Mouse (Mus musculus): Measurements from ENCODE around the gene Eif4e1b.

The Eif4e1b gene

DNA sequence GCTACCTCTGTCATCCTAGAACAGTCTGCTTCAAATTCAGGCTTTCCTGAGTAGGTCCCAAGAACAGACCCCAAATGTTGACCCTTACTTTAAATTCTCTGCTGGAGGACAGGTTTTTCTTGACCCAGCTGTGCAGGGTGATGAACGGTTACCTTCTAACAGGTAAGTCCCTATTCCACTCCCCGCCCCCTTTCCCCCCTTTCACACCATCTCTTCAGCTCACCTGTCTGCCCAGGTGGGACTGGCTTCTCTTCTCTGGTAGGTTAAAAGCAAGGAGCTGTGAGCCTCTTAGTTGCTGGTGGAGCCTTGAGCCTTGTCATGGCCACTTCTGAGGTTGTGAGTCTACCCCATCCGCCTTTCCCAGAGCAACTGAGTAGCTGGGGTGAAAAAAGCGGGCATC lies at the start of gene Eif4e1b:
Gene Eif4e1b (plus strand): TSS at position 301 of the 400 bp plus-strand sequence.
- no peak for DNase-seq (ENCODE audit: low spot score)

DNA sequence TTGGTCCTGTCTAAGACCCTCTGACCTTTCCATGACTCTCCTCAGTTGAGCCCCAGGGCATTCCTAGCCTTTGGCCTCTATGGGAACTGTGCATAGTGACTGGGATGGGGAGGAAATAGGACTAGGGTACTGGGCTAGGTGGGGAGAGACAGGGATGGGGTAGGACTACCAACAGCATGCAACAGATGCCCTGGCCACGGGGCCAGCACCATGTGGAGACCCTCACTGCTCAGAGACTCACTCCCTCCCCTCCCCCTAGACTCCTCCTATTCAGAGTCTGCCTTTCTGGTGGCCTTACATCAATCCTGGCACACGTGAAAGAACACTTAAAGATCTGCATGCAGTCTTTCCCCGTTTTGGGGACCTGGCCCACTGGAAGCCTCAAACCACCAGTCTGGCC lies 46.9 kb upstream of the Eif4e1b start:
- DNase-seq (ENCODE audit: low spot score): no peak

DNA sequence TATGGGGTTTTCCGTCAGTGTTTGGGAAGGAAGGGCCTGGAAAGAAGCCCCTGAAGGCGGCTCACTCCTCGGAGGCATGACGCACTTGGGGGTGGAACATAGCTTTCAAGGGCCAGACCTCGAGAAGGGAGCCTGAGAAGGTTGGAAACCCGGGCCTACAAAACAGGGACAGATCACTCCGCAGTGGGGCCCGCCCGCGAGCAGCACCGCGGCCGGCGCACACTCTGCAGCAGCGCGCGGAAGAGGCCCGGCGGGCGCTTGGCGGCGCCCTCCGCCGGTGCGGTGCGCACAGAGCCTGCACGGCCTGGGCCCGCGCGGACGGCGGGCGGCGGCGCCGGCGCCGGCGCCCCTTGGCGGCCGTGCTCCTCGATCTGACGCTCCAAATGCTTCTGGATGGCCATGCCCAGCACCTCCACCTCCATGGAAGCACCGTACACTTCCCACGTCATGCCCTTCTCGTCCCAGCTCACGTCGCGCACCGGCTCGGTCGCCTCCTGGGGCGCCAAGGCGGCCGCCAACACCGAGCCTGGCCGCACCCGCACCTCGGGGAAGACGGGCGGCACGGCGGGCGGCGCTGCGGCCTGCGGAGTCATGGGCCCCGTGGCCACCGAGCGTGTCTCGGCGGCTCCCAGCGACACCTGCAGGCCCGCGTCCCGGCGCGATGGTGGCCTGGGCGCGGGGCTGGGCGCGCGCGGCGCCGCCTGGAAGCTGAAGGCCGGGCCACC lies 46.1 kb upstream of the Eif4e1b start:
- no peak for DNase-seq (ENCODE audit: low spot score)

GRCm38 (mm10) chr13:54738213-54738601 lies 45.6 kb upstream of the Eif4e1b start:
- no peak for DNase-seq (ENCODE audit: low spot score)

DNA sequence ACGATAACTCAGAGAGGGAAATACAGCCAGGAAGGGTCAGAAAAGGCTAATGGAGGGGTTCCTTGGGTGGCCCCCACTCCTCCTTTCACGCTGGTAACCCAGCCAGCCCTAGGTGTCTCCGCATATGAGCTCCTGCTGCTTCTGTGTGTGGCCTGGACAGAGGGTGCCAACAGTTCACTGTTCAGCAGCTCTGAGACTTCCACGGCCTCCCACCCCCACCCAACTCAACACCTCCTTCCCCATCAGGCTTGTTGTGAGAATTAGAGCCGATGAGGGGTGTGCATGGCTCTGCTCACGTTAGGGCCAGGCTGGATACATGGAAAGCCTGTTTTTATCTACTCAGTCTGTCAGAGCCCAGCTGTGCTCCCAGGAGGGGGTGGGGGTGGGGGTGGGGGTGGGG lies 37.7 kb upstream of the Eif4e1b start:
- no peak for DNase-seq (ENCODE audit: low spot score)

- DNase-seq (ENCODE audit: low spot score): no peak
These were observed 36.9 kb upstream of the Eif4e1b start for GRCm38 (mm10) chr13:54746896-54747295.

DNA sequence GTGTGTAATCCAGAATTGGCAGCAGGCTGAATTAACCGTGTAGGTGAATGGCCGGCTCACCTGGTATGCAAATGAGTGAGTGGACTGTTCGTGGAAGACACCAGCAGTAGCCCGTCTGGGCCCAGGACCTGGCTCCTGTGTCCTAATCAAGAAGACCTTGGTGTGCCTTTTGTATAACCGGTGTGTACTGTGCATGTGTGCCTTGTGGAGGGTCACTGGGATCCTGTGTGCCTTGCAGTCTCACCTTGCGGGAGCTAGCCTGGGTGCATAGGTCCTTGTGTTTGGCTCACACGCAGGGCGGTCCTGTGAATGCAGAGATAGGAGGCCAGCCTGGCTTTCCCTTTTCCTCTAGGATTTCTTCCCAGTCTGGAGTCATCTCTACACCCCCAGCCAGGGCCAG lies 35.6 kb upstream of the Eif4e1b start:
- no peak for DNase-seq (ENCODE audit: low spot score)

- DNase-seq (ENCODE audit: low spot score): no peak
These were observed 35.1 kb upstream of the Eif4e1b start for GRCm38 (mm10) chr13:54748721-54749060.

DNA sequence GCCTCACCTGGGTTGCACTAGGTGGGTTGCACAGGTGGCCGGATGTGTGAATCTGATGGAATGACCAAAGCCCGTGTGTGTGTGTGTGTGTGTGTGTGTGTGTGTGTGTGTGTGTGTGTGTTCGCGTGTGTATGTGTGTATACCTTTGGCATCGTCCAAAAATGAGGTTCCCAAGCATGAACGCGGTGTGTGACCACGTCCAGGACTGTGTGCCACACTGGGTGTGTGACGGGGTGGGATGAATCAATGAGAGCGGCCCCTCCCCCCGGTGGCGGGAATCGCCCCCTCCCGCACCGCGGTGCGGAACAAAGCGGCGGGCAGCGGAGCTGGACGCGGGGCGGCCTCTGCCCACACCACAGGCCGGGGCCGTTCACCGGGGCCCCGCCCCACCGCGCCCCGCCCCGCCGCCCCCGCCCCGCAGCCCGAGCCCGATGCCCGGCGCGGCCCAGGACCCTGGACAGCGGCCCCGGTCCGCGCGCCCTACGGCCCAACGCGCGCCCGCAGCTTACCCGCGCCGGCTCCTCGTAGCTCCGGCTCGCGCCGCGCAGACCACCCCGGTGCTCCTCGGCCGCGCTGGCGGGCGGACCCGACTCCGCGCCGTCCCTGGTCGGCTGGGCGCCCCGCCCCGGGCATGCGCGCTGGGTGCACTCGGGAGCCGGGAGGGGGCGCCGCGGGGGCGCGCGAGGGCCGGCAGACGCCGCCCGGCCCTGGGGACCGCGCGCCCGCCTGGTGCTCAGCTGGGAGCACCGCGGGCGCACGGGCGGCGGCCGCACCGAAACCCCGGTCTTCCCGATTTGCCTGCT lies 34.5 kb upstream of the Eif4e1b start:
- no peak for DNase-seq (ENCODE audit: low spot score)

DNA sequence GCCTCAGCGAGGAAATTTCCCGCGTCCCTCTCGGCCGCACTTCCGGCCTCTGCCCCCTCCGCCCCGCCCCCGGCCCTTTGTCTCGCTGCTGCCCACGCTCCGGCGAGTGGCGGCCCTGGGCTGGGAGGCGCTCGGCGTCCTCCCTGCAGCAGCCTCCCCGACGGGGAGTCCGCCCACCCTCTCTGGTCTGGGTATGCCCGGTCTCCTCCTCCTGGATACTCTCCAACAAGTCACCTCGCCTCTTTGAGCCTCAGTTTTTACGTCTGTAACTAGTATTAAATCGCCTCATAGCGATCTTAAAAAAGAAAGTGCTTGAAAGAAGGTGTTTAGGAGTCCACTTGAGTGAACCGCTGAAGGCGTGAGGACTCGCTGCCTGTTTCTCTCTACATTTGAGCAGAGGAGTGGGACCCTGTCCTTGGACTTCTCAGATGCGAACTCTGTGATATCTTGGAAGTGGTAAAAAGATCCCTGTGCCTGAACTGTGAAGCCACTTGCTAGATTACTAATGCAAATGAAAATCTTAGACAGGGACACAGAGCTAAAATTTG lies 33.9 kb upstream of the Eif4e1b start, which contains the start of gene Gprin1:
Gene Gprin1 (minus strand): TSS at position 11 of the 548 bp plus-strand sequence.
- no peak for DNase-seq (ENCODE audit: low spot score)

- DNase-seq (ENCODE audit: low spot score): no peak
These were observed 33.1 kb upstream of the Eif4e1b start for GRCm38 (mm10) chr13:54750699-54751098.

- peak; percentile 87 for DNase-seq (ENCODE audit: low spot score)
These were observed 31.1 kb upstream of the Eif4e1b start for GRCm38 (mm10) chr13:54752656-54753055.

DNA sequence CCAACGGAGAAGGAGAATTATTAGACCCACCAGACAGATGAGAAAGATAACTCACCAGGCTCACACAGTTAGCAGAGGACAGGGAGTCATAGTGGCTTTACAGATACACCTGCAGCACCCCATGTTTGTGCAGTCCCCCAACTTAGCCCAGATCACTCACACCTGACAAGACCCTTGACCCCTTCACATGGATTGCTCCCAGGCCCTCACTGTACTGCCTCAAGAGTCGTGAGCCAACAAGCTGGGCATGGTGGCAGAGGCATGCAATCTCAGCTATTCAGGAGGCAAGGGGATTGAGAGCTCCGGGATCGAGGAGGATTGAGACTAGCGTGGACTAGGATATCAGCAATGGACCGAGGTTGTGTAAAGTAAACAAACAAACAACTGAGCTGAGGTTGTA lies 30.1 kb upstream of the Eif4e1b start:
- DNase-seq (ENCODE audit: low spot score): no peak

- DNase-seq (ENCODE audit: low spot score): no peak
These were observed 29.4 kb upstream of the Eif4e1b start for GRCm38 (mm10) chr13:54754169-54755080.

GRCm38 (mm10) chr13:54755201-54755830 lies 28.5 kb upstream of the Eif4e1b start:
- no peak for DNase-seq (ENCODE audit: low spot score)

DNA sequence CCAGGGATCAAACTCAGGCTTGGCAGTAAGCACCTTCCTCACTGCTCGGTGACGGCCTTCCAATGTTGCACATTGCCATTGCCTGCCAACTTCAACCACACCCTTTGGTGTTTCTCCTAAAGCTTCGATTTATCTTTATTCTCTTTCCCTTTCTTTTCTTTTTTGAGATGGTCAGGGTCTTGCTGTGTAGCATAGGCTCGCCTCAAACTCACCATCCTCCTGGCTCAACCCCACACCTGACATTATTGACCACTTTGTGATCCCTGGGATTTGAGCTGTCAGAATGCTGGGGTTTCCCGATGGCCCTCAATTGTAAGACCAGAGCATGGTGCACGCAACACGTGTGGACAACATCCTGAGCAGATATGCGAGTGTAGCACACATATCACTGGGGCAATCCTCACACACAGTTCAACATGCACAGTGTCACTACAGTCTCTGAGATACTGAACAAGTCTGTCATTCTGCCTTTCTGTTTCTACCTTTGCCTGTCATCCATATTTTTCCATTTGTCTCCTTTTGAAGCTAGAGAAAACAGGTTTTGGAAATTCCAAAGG lies 27.6 kb upstream of the Eif4e1b start:
- no peak for DNase-seq (ENCODE audit: low spot score)

- DNase-seq (ENCODE audit: low spot score): no peak
These were observed 26.5 kb upstream of the Eif4e1b start for GRCm38 (mm10) chr13:54757093-54757830.

DNA sequence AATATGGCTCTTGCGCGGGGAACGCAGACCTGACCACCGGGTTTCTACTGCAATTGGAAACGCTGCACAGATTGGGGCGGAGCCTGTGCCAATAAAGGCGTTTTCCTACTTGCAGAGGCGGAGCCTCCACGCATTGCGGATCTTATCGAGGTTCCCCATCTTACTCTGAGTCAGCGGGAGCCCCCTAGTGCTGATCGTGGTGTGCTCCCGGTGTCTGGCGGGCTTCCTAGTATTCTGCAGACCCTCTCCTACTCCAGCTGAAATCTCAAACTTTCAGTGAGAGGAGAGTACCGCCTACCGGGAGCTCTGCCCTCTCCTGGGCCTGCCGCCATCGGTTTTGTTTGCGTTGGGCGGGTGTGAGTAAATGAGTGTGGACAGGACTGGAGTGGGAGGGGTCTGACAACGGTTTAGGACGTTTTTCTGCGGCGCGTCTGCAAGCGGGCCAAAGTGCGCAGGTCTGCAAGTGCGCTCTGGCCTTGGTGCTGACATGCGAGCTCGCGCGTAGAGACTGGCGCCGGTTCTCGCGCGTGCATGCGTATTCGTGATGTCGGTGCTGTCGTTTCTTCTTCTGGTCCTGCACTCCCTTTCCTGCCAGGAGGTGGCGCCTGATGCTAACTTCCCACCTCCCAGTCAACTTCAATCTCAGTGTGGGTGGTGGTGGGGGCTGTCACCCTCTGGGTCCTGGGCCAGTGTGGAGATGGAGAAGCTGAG lies 25.6 kb upstream of the Eif4e1b start:
- DNase-seq (ENCODE audit: low spot score): no peak

- no peak for DNase-seq (ENCODE audit: low spot score)
These were observed 24.9 kb upstream of the Eif4e1b start for GRCm38 (mm10) chr13:54758756-54759470.

All from layer of hippocampus, adult 9-10 months (tissue).